Mouse (Mus musculus) heart, adult 2 months (tissue): ENCODE measurements around the gene Pomgnt2. TPM values are rescaled to one million over a fixed set of nuclear protein-coding genes. Genes with fewer than 3 reads are reported as not detected.
A peak's percentile ranks its signal among the peaks of the same experiment; 100 is the strongest.

Source experiments
- DNase-seq, 2 experiments: peaks; one replicate each; pipeline ENCODE4 v3.0.0; 2021
- H3K27ac ChIP-seq: fragments of 200-600 bp; 2 replicates; pipeline ENCODE4 v1.8.1; 2022
- H3K27me3 ChIP-seq: fragments of 200-500 bp; 2 replicates; pipeline ENCODE4 v1.6.1; 2012; ENCODE audit warnings: mild to moderate bottlenecking, low read length, inconsistent platforms, mixed read lengths; ENCODE audit not compliant: control insufficient read depth, insufficient read depth
- H3K36me3 ChIP-seq: fragments of 200-500 bp; 2 replicates; pipeline ENCODE4 v1.6.1; 2012; ENCODE audit warnings: low read length, inconsistent platforms; ENCODE audit not compliant: control insufficient read depth, insufficient read depth
- H3K4me1 ChIP-seq: fragments of 200-500 bp; 2 replicates; pipeline ENCODE4 v1.6.1; 2011; ENCODE audit warnings: low read length; ENCODE audit not compliant: control insufficient read depth, insufficient read depth
- H3K4me3 ChIP-seq: fragments of 200-600 bp; 2 replicates; pipeline ENCODE4 v1.8.1; 2022
- H3K79me2 ChIP-seq: fragments of 200-500 bp; replicated peaks from 2 replicates; pipeline ENCODE4 v1.6.1; 2012; ENCODE audit warnings: mild to moderate bottlenecking, inconsistent platforms, low read length, moderate library complexity, mixed read lengths; ENCODE audit not compliant: control insufficient read depth, insufficient read depth
- H3K9ac ChIP-seq: fragments of 200-500 bp; 2 replicates; pipeline ENCODE4 v1.6.1; 2012; ENCODE audit warnings: low read depth, mild to moderate bottlenecking, control low read depth, inconsistent platforms, low read length, mixed read lengths
- CTCF ChIP-seq: fragments of 200-600 bp; IDR thresholded peaks from 2 replicates; pipeline ENCODE4 v1.8.1; 2022; ENCODE audit warnings: antibody characterized with exemption, mild to moderate bottlenecking, moderate library complexity
- EP300 ChIP-seq: fragments of 200-500 bp; IDR thresholded peaks from 2 replicates; pipeline ENCODE4 v1.6.1; 2011; ENCODE audit warnings: low read depth, low read length, control low read depth; ENCODE audit not compliant: insufficient read depth
- POLR2A ChIP-seq: fragments of 200-500 bp; IDR thresholded peaks from 2 replicates; pipeline ENCODE4 v1.6.1; 2011; ENCODE audit warnings: mild to moderate bottlenecking, low read depth, low read length, control low read depth; ENCODE audit not compliant: insufficient read depth
- WGBS: fragments of 180-500 bp; shearing (Covaris S2); methylation state at CpG from one replicate; pipeline ENCODE4 v1.1.7; 2018; 5-methylcytosine and 5-hydroxymethylcytosine counted together
- intact Hi-C: fragments of 180-260 bp; cut with DNase I; formaldehyde crosslinking; loops from one replicate; pipeline ENCODE4 v1.15.1; 2025
- polyA plus RNA-seq: library from polyadenylated mRNA; depleted of rRNA; stranded (reverse); fragments of >200 nt; gene quantifications from 2 replicates; pipeline ENCODE4 v1.2.3, GENCODE M21; 2012
- total RNA-seq, 2 experiments: library from RNA; stranded (reverse); gene quantifications; 2 replicates each; pipeline ENCODE4 v1.2.3; 2021

The Pomgnt2 gene
- total and polyA plus RNA-seq, 3 experiments: 14.0 to 21.4 (median 15.3) TPM

DNA sequence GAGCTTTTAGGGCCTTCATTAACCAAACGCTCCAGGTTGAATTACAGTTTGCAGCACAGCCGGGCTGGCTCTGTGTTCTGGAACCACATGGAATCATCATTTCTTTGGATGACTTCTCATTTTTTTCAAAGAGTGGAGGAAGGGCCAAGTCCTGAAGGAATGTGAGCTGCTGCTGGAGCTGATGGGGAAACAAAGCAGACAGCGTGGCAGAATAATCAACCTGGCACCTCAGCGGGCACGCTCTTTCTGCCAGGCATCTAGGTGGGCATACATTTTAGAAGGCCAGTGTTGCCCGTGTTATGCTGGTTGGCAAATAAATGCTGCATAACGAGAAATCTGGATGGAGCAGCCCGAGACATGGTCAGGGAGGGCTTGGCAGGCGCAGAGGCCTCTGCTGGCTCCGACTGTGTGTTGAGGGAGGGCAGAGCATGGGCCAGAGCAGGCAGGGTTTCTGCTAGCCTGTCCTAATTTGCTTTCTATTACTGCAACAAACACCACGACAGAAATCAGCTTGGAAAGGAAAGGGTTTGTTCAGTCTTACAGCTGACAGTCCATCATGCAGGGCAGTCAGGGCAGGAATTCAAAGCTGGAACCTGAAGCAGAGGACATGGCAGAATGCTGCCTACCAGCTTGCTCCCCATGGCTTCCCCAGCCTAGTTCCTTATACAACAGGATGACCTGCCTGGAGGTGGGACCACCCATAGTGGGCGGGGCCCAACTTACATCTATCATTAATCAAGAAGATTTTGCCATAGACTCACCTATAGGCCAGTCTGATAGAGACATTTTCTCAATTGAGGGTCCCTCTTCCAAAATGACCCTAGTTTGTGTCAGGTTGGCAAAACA is 22.5 kb downstream of the Pomgnt2 start:
- WGBS: 73% methylated on average over 12 of the region's 12 CpGs
- no peak for TF ChIP-seq POLR2A
- no peak for TF ChIP-seq CTCF
- no peak for TF ChIP-seq EP300
- Histone ChIP-seq H3K4me1 (peaks cover 1% of the 10 kb centered on the region; the same call in 1 of the 2 replicates), H3K36me3 (no peaks in the 10 kb centered on the region), H3K79me2 (no peaks in the 10 kb centered on the region), H3K27me3 (no peaks in the 10 kb centered on the region), H3K9ac (no peak overlapping the region), H3K27ac (peak overlapping the region; percentile 26; the same call in 1 of the 2 replicates), H3K4me3 (no peak overlapping the region)
- intact Hi-C loops: no loop called here
- peak; percentile 54 to 72 for DNase-seq

DNA sequence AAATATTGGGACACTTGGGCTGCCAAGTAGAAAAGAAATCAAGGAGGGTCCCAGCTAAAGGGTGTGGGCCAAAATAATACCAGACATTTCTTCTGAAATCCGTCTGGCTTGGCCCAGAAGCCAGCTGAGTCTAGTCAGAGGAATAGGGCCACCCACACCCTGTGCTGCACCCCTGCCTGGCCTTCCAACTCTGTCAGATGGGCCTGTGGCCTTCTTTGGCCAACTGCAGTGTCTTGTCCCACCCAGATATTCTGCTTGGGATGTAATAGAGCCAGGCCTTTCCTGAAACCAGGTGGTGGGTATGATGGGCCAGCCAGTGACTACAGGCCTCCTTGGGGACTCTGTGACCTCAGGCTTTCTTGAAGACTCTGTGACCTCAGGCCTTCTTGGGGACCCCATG is 23.7 kb downstream of the Pomgnt2 start:
- Histone ChIP-seq H3K4me1 (peaks cover 1% of the 10 kb centered on the region; the same call in 1 of the 2 replicates), H3K79me2 (no peaks in the 10 kb centered on the region), H3K27ac (no peak overlapping the region; the same call in 1 of the 2 replicates), H3K9ac (no peak overlapping the region), H3K27me3 (no peaks in the 10 kb centered on the region), H3K4me3 (no peak overlapping the region), H3K36me3 (no peaks in the 10 kb centered on the region)
- TF ChIP-seq EP300: no peak
- no peak for TF ChIP-seq CTCF
- no peak for TF ChIP-seq POLR2A
- 55% methylated on average over 1 of the region's 1 CpGs for WGBS
- intact Hi-C loops: no loop called here
- DNase-seq: peak; percentile 40 to 59

DNA sequence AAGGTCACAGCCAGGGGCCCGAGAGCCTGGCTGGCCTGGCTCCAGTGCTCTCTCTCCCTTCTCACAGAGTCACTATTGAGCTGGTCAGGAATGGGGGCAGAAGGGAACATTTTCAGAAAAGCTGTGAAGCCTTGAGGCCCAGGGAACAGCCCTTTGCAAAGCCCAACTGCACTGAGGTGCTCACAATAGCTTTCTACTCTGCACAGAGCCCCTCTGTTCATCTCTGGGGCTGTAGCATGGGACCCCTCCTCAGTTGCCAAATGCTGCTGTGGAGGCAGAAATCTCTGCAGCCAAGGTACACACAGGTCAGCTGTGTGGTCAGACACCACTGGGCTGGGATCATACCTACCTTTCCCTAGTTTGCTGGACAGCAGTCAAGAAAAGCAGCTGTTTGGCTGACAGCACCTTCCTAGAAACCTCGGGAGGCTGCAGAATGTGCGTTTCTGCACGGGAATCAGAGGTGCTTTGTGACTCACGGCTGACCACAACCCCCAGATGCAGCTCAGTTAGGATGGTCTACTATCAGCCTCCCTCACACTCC is 27.0 kb downstream of the Pomgnt2 start:
- Histone ChIP-seq H3K4me1 (peaks cover 1% of the 10 kb centered on the region; the same call in 1 of the 2 replicates), H3K9ac (no peak overlapping the region), H3K79me2 (no peaks in the 10 kb centered on the region), H3K27ac (no peak overlapping the region), H3K27me3 (no peaks in the 10 kb centered on the region), H3K36me3 (no peaks in the 10 kb centered on the region), H3K4me3 (no peak overlapping the region)
- WGBS: 29% methylated on average over 5 of the region's 5 CpGs
- intact Hi-C loops: no loop called here
- no peak for DNase-seq
- TF ChIP-seq EP300 (no peak), CTCF (no peak), POLR2A (no peak)

DNA sequence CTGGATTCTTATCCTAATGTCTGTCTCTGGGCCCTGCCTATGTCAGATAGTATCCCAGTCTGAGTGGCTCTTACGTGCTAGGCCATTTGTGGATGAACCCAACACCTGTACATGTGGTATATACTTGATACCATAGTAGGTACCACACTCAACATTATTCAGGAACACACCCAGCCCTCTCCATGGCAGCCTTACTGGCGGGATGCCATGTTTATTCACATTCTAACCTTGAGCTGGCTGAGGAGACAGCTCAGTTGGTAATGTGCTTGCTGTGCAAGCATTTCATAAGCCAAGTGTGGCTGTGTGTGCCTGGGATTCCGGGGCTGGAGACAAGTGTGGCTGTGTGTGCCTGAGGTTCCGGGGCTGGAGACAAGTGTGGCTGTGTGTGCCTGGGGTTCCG is 28.7 kb downstream of the Pomgnt2 start:
- no peaks in the 10 kb centered on the region for H3K79me2 ChIP-seq
- H3K4me1 ChIP-seq: peaks cover 1% of the 10 kb centered on the region; the same call in 1 of the 2 replicates
- H3K4me3 ChIP-seq: no peak overlapping the region
- intact Hi-C loops: no loop called here
- WGBS: 65% methylated on average over 5 of the region's 5 CpGs
- TF ChIP-seq EP300: no peak
- TF ChIP-seq POLR2A: no peak
- TF ChIP-seq CTCF: no peak
- no peak for DNase-seq
- H3K36me3 ChIP-seq: no peaks in the 10 kb centered on the region
- H3K27me3 ChIP-seq: no peaks in the 10 kb centered on the region
- no peak overlapping the region for H3K9ac ChIP-seq
- no peak overlapping the region for H3K27ac ChIP-seq

DNA sequence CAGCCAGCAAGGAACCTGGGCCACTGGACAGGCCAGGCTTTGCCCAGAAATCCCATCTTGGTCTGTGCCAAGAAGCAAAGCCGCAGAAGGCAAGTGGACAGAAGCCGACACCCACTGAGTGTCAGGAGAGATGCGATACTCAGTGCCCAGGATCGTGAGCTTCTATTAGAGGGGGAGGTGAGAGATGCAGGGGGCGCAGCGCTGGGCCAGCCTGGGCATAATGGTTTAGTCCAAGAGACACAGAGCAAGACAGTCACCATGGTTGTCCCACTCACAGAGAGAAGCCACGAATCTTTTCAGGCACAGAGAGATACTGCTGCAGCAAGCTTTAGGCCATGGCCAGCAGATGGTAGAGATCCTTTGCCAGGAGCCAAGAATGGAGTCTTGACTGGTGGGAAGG is 32.0 kb downstream of the Pomgnt2 start:
- Histone ChIP-seq H3K9ac (no peak overlapping the region), H3K4me3 (no peak overlapping the region), H3K79me2 (no peaks in the 10 kb centered on the region), H3K27me3 (no peaks in the 10 kb centered on the region), H3K27ac (no peak overlapping the region), H3K36me3 (no peaks in the 10 kb centered on the region), H3K4me1 (no peaks in the 10 kb centered on the region; the same call in 1 of the 2 replicates)
- 87% methylated on average over 7 of the region's 7 CpGs for WGBS
- no peak for TF ChIP-seq EP300
- TF ChIP-seq POLR2A: no peak
- no peak for TF ChIP-seq CTCF
- intact Hi-C loops: no loop called here
- DNase-seq: no peak

DNA sequence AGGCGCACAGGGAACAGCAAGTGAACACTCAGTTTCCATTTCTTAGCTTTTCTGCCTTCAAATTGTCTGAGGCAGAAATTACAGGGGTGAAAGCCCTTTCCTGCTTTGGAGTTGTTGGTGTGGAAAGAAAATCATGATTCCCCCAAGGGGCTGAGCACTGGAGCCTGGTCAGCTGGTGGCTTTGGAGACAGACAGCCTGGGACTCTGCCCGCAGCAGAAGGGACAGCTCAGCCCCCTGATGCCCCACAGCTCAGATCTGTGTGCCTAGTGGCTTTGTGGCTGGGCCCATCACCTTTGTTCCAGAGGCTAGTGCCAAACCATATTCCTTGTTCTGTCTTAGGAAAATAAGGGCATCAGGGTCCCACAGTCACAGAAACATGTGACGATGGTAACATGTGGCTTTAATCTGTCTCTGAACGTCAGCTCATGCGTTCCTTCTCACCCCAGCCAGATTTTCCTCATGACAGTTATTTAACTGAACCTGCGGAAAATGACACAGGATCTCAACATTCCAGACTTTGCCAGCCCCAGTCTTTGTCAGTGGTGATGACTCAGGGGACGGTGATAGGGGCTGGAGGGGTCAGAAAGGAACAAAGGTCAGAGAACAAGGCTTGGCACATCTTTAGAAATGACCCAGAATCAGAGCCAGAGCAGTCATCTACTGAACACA is 36.8 kb downstream of the Pomgnt2 start:
- no peak overlapping the region for H3K9ac ChIP-seq
- DNase-seq: peak; percentile 36 to 41
- H3K27ac ChIP-seq: peak overlapping the region; percentile 1; the same call in 1 of the 2 replicates
- no peaks in the 10 kb centered on the region for H3K36me3 ChIP-seq
- peaks cover 1% of the 10 kb centered on the region for H3K4me1 ChIP-seq
- intact Hi-C loops: no loop called here
- no peaks in the 10 kb centered on the region for H3K27me3 ChIP-seq
- no peaks in the 10 kb centered on the region for H3K79me2 ChIP-seq
- WGBS: 51% methylated on average over 7 of the region's 7 CpGs
- TF ChIP-seq POLR2A (no peak), CTCF (no peak), EP300 (no peak)
- H3K4me3 ChIP-seq: no peak overlapping the region
